Mouse (Mus musculus) frontal cortex, postnatal 14 days (tissue): ENCODE measurements around the gene Gm31571.
"Not testable (repeated sequence)": the region's sequence is repeated elsewhere in the genome, so short reads cannot be mapped to it uniquely, and the experiment has no call there.

Experiments used
- DNase-seq, 2 experiments: peaks; one replicate each; pipeline ENCODE4 v3.0.0; 2022; ENCODE audit warnings: low spot score in 2 of 2

The Gm31571 gene

DNA sequence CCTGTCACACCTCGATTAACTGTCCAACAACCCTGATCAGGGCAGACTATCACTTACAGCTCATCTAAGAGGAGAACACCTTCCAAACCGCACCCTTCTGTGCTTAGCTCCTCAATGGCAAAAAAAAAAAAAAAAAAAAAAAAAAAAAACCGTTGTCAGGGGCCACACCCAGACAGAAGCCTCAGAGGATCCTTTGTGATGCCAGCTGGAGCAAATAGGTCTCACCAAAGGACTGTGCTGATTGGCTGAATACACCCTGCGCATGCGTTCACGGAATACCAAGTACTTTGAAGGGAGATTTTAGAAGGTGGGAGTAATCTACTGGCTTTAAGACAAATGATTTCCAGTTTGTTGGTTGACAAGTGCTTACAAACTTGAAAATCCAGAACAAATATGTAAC lies at the start of gene Gm31571:
Gm31571 (minus strand) TSS at position 101 of the 400 bp plus-strand sequence.
- not testable (repeated sequence) for DNase-seq
